Mouse (Mus musculus) subcutaneous adipose tissue, adult 2 months (tissue): ENCODE results near the gene Troap. TPM values are rescaled to one million over a fixed set of nuclear protein-coding genes. Genes with fewer than 3 reads are reported as not detected.

Source experiments
- polyA plus RNA-seq: library from polyadenylated mRNA; depleted of rRNA; stranded (reverse); fragments of >200 nt; gene quantifications from 2 replicates; pipeline ENCODE4 v1.2.3, GENCODE M21; 2012; ENCODE audit warnings: low replicate concordance; rRNA removed

Troap gene
- polyA plus RNA-seq = 0.77 and 5.3 TPM in 2 replicates

DNA sequence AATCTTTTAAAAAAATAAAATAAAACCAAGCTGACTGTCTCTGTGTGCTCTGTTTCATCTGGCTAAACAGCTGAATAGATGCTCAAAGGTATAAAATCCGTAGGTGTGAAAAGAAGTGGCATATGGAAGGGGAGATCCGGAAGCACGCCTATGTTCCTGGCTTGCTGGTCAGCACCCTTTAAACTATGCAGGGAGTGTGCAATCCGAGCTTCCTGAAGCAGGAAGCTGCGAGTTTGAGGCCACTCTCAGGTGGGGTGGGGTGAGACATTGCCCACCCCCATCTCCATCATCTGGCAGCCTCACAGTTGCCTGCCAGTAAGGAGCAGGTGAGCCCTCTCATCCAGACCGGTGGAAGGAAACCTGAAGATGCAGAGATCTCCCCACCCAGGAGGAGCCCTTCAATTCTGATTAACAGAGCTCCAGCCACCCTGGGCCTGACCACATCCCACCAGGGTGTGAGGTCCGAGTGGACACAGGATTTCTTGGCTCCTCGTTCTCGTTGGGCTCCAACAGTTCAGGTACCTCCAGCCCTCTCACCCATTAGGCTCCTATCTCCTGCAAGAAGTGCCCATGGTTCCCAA is at the start of gene Troap:
Gene Troap, plus strand, starts transcription at position 557 of the 581 bp plus-strand sequence.

DNA sequence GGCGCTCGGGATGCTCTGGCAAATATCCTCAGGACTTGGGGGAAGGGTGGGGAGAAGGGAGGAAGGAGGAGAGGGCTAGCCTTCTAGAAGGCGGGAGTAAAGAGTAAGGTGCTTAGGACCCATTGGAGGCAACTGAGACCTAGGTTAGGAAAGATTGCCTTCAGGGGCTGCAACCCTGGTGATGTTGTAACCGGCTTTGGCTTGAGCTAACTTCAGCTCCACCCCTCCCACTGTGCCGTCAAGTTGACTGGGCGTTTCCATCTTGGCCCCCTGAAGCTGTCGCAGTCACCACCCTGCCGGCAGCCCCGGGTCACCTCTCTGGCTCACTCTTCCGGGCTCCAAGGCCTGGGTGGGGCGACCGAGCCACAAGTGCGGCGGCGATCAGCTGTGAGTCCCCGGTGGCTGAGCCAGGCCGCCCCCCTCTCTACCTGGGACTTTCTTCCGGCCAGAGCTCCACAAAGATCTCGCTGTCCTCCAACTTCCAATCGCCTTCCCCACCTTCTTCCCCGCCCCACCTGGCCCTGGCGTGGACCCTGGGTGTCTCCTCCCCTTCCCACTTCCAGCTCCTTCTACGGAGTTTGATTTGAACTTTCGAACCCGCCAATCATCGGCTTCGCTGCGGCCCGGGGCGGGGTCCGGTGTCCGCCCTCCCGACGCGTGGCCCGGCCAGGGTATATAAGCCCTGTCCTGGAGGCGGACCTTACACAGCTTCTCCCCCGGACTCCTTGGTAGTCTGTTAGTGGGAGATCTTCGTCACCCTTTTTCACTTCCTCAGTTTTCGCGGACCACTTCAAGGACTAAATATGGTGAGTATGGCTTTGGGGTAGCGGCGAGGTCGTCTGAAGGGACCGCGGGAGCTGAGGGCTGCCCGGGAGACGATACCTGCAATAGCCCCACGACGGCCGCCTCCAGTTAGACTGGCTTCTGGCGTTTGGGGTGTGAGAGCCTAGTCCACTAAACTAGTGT is 44.5 kb upstream of the Troap start, which contains the start of gene Tuba1c:
Gene Tuba1c, plus strand, starts transcription at position 273 of the 966 bp plus-strand sequence.

DNA sequence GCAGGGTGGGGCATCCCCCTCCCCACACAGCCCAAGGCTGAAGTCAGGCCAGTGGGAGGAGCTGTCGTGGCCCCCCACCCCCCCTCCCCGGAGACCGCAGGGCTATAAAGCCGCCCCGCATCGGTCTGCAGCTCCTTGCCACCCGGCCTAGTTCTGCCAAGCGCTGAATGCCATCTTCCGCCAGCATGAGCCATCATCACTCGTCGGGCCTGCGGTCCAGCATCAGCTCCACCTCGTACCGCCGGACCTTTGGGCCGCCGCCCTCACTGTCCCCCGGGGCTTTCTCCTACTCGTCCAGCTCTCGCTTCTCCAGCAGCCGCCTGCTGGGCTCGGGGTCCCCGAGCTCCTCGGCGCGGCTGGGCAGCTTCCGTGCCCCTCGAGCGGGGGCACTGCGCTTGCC is 19.3 kb upstream of the Troap start, which contains the start of gene Prph:
Gene Prph, plus strand, starts transcription at position 135 of the 400 bp plus-strand sequence.

DNA sequence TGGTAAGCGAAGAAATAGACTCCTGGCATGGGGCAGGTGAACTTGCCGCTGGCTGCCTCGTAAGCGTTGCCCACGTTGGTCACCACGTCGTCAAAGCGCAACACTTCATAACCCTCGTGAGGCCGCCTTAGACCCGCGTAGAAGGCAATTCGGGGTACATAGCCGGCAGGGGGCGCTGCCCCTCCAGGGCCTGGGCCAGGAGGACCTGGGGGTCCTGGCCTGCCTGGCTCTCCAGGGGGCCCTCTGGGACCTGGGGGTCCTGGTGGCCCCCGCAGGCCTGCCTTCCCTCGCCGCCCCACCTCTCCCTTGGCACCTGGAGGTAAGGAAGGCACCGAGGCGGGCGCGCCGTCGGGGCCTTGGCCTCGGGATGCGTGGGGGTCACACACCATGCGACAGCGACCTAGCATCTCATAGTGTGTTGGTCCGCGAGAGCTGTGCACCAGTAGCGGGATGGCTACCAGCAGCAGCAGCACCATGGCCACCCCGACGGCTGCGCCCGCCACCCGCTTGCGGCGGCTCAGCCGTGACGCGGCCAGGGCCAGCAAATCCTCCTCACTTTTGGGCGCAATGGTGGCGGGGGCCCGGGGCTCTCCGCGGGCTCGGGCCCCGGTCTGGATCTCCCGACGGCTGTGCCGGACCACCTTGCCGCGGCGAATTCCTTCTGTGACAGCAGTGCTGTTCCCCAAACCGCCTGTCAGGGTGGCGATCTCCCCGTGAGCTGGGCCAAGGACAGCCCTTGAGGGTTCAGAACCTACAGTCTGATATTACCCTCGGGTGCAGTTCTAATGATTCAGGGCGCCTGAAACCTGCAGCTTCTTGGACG is 13.1 kb downstream of the Troap start, which contains the start of gene C1ql4:
Gene C1ql4, minus strand, starts transcription at position 565 of the 823 bp plus-strand sequence.

DNA sequence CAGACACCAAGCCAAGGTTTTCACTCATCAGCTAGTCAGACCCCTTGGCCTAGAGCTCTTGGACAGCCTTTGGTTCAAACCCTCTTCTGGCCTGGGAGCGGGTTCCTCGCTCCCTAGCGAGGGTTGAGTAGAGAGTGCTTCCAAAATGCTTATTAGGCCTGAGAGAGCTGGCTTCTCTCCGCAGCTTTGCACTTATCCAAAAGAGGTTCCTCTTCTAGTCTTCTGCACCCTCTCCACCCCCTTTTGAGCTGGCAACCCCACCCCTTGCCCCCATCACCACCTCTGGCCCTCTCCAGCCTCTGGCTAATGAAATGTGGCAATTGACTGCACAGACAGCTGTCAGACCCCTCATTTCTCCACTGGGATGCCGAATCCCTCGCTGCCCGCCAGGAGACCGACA is 18.5 kb downstream of the Troap start, which contains the start of gene Dnajc22:
Gene Dnajc22, plus strand, starts transcription at position 301 of the 400 bp plus-strand sequence.

DNA sequence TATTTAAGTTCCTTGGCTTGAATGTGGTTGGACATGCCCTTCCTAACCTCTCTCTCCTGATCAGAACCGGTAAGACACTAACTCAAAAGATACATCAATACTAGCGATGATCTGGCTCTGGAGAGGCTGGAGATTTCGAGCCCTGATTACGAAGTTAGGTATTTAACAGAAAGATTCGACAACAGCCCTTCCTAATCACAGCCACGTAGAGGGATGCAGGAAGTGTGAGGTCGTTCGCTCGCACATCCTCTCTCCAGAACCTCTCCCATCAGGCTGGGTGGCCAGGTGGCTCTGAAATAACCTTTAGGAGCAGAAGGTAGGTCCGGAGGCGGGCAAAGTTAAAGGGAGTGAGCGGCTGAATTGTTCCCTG is 51.3 kb downstream of the Troap start, which contains the start of gene Spats2:
Gene Spats2, plus strand, starts transcription at position 206 of the 370 bp plus-strand sequence.

Other genes with a start within 250 kb of the Troap start
- gene Prkag1, start 243.1 kb upstream of the Troap start, polyA plus RNA-seq = 84.2 and 92.4 TPM in 2 replicates
- 19.8 and 31.7 TPM in 2 replicates for gene Kmt2d, start 203.4 kb upstream of the Troap start, polyA plus RNA-seq
- 3.7 and 8.4 TPM in 2 replicates for gene Rhebl1, start 180.0 kb upstream of the Troap start, polyA plus RNA-seq
- 3.6 and 3.8 TPM in 2 replicates for gene Dhh, start 176.0 kb upstream of the Troap start, polyA plus RNA-seq
- 44.1 and 65.4 TPM in 2 replicates for gene Lmbr1l, start 156.3 kb upstream of the Troap start, polyA plus RNA-seq
- 2,548 and 2,957 TPM in 2 replicates for gene Tuba1b, start 140.0 kb upstream of the Troap start, polyA plus RNA-seq
- 37.6 and 189 TPM in 2 replicates for gene Gm49450, start 121.0 kb upstream of the Troap start, polyA plus RNA-seq
- 958 and 2,123 TPM in 2 replicates for gene Tuba1a, start 120.9 kb upstream of the Troap start, polyA plus RNA-seq
- 72.0 and 174 TPM in 2 replicates for gene Tuba1c, start 44.7 kb upstream of the Troap start, polyA plus RNA-seq
- 0.59 and 0.60 TPM in 2 replicates for gene Prph, start 19.4 kb upstream of the Troap start, polyA plus RNA-seq
- gene C1ql4, start 13.2 kb downstream of the Troap start, polyA plus RNA-seq = not detected in 2 replicates
- 0.36 and 0.43 TPM in 2 replicates for gene Dnajc22, start 18.6 kb downstream of the Troap start, polyA plus RNA-seq
- gene Spats2, start 51.3 kb downstream of the Troap start, polyA plus RNA-seq = 11.6 and 20.1 TPM in 2 replicates
- gene Kcnh3, start 150.3 kb downstream of the Troap start, polyA plus RNA-seq = 0.92 and 8.8 TPM in 2 replicates
- gene Mcrs1, start 177.4 kb downstream of the Troap start, polyA plus RNA-seq = 62.7 and 98.6 TPM in 2 replicates
- gene Prpf40b, start 220.5 kb downstream of the Troap start, polyA plus RNA-seq = 55.3 and 112 TPM in 2 replicates
- 0.03 and 0.06 TPM in 2 replicates for gene Fam186b, start 221.3 kb downstream of the Troap start, polyA plus RNA-seq